Mouse (Mus musculus) MEL (cell line): ENCODE measurements at regions not wholly inside any gene's neighbourhood (a gene's known extent, or its start where the extent isn't known, plus 50 kb on each side); places are given as distances from the start of the nearest gene placed in this dataset.

ENCODE experiments used
- CTCF ChIP-seq, 3 experiments: IDR thresholded peaks in 2 of 3; conservative IDR thresholded peaks in 1 of 3; 2 replicates each; pipeline ENCODE4 v1.5.1; 2011 to 2012; ENCODE audit warnings: low read length in 3 of 3, low read depth in 2 of 3, mild to moderate bottlenecking in 2 of 3, improper control_type of control experiment in 1 of 3, inconsistent platforms in 1 of 3, mixed read lengths in 1 of 3, moderate library complexity in 1 of 3; ENCODE audit not compliant: control insufficient read depth in 1 of 3, insufficient read depth in 1 of 3, poor library complexity in 1 of 3, severe bottlenecking in 1 of 3
- GATA1 ChIP-seq: IDR thresholded peaks from 2 replicates; pipeline ENCODE4 v1.6.1; 2011; ENCODE audit warnings: low read depth, low read length, improper control_type of control experiment
- MAX ChIP-seq: IDR thresholded peaks from 2 replicates; pipeline ENCODE4 v1.6.1; 2011; ENCODE audit warnings: low read length, improper control_type of control experiment
- MEF2A ChIP-seq: IDR thresholded peaks from 2 replicates; pipeline ENCODE4 v1.6.1; 2014; ENCODE audit warnings: low read depth, mild to moderate bottlenecking, inconsistent platforms, low read length, improper control_type of control experiment; ENCODE audit not compliant: poor library complexity, insufficient replicate concordance, severe bottlenecking; ENCODE audit errors: extremely low read depth
- NRF1 ChIP-seq: IDR thresholded peaks from 2 replicates; pipeline ENCODE4 v1.6.1; 2014; ENCODE audit warnings: low read depth, mild to moderate bottlenecking, inconsistent platforms, low read length, improper control_type of control experiment, moderate library complexity; ENCODE audit not compliant: poor library complexity, insufficient read depth, severe bottlenecking
- POLR2A ChIP-seq, 2 experiments: IDR thresholded peaks; 2 replicates each; pipeline ENCODE4 v1.6.1; 2011 to 2012; ENCODE audit warnings: low read length in 2 of 2, mild to moderate bottlenecking in 2 of 2, control low read depth in 1 of 2, improper control_type of control experiment in 1 of 2, low read depth in 1 of 2, moderate library complexity in 1 of 2; ENCODE audit not compliant: control insufficient read depth in 1 of 2, insufficient read depth in 1 of 2, poor library complexity in 1 of 2
- TCF12 ChIP-seq: IDR thresholded peaks from 2 replicates; pipeline ENCODE4 v1.6.1; 2014; ENCODE audit warnings: low read depth, mild to moderate bottlenecking, inconsistent platforms, low read length, improper control_type of control experiment, moderate library complexity
- UBTF ChIP-seq: IDR thresholded peaks from 2 replicates; pipeline ENCODE4 v1.6.1; 2012; ENCODE audit warnings: low read depth, mild to moderate bottlenecking, inconsistent platforms, low read length, improper control_type of control experiment, moderate library complexity, borderline replicate concordance; ENCODE audit not compliant: insufficient read depth
- USF1 ChIP-seq: IDR thresholded peaks from 2 replicates; pipeline ENCODE4 v1.6.1; 2014; ENCODE audit warnings: low read depth, mild to moderate bottlenecking, inconsistent platforms, low read length, improper control_type of control experiment, moderate library complexity
- ZNF384 ChIP-seq: IDR thresholded peaks from 2 replicates; pipeline ENCODE4 v1.6.1; 2012; ENCODE audit warnings: low read depth, mild to moderate bottlenecking, inconsistent platforms, low read length, improper control_type of control experiment

- TF ChIP-seq CTCF (IDR thresholded peaks at IDR 0.05 in 2 of 3, conservative IDR thresholded peaks at IDR 0.05 in 1 of 3; ENCODE audit: control insufficient read depth in 1 of 3, insufficient read depth in 1 of 3, low read depth in 2 of 3, low read length in 3 of 3, poor library complexity in 1 of 3, severe bottlenecking in 1 of 3): no peak
- no peak for TF ChIP-seq MAX
- no peak for TF ChIP-seq USF1
- no peak for TF ChIP-seq TCF12
- no peak for TF ChIP-seq POLR2A (IDR thresholded peaks at IDR 0.05; ENCODE audit: control insufficient read depth in 1 of 2, insufficient read depth in 1 of 2, low read depth in 1 of 2, low read length in 2 of 2, poor library complexity in 1 of 2)
- no peak for TF ChIP-seq MEF2A
- TF ChIP-seq GATA1: no peak
- TF ChIP-seq NRF1: no peak
- TF ChIP-seq UBTF: no peak
- no peak for TF ChIP-seq ZNF384
Observed at GRCm38 (mm10) chr10:96706656-96707055, 89.8 kb downstream of the Btg1 start.
